Mouse (Mus musculus) MN1 (cell line): ENCODE data around the gene Stambpl1.

Experiments used
- DNase-seq: peaks from one replicate; pipeline ENCODE4 v3.0.0-alpha.2; 2016; ENCODE audit warnings: low spot score

Gene Stambpl1

GRCm38 (mm10) chr19:34240273-34241039, 48.4 kb downstream of the Stambpl1 start:
- DNase-seq, result no peak

- DNase-seq, result peak; percentile 45
Measured at GRCm38 (mm10) chr19:34241247-34241915, 49.4 kb downstream of the Stambpl1 start.

- DNase-seq, result no peak
Measured at GRCm38 (mm10) chr19:34242925-34243324, 50.9 kb downstream of the Stambpl1 start.

GRCm38 (mm10) chr19:34244056-34244455, 52.0 kb downstream of the Stambpl1 start:
- peak; percentile 80 for DNase-seq

- no peak for DNase-seq
Measured at GRCm38 (mm10) chr19:34248558-34248957, 56.5 kb downstream of the Stambpl1 start.

GRCm38 (mm10) chr19:34250621-34251020, 58.6 kb downstream of the Stambpl1 start:
- no peak for DNase-seq

GRCm38 (mm10) chr19:34251900-34252299, 59.9 kb downstream of the Stambpl1 start:
- no peak for DNase-seq

GRCm38 (mm10) chr19:34252450-34252849, 60.4 kb downstream of the Stambpl1 start:
- no peak for DNase-seq

- DNase-seq, result no peak
Measured at GRCm38 (mm10) chr19:34254101-34254879, 62.3 kb downstream of the Stambpl1 start.

GRCm38 (mm10) chr19:34254880-34255681, 63.1 kb downstream of the Stambpl1 start, which contains the start of gene Acta2:
TSS of gene Acta2 (minus strand) at chr19:34255590.
- DNase-seq, result no peak

GRCm38 (mm10) chr19:34256149-34256548, 64.1 kb downstream of the Stambpl1 start:
- no peak for DNase-seq

- DNase-seq, result no peak
Measured at GRCm38 (mm10) chr19:34256936-34257335, 64.9 kb downstream of the Stambpl1 start.

- no peak for DNase-seq
Measured at GRCm38 (mm10) chr19:34262273-34262974, 70.4 kb downstream of the Stambpl1 start.

GRCm38 (mm10) chr19:34265604-34266193, 73.7 kb downstream of the Stambpl1 start:
- no peak for DNase-seq

- no peak for DNase-seq
Measured at GRCm38 (mm10) chr19:34268991-34269390, 77.0 kb downstream of the Stambpl1 start.

GRCm38 (mm10) chr19:34270106-34270726, 78.2 kb downstream of the Stambpl1 start:
- peak; percentile 26 for DNase-seq

- DNase-seq, result no peak
Measured at GRCm38 (mm10) chr19:34270824-34271464, 78.9 kb downstream of the Stambpl1 start.

GRCm38 (mm10) chr19:34273073-34273472, 81.0 kb downstream of the Stambpl1 start:
- DNase-seq, result no peak

GRCm38 (mm10) chr19:34278078-34278477, 86.0 kb downstream of the Stambpl1 start:
- no peak for DNase-seq

- no peak for DNase-seq
Measured at GRCm38 (mm10) chr19:34283614-34284013, 91.6 kb downstream of the Stambpl1 start.
